Mouse (Mus musculus) brain, embryonic 18.5 days (tissue): ENCODE measurements at regions not wholly inside any gene's neighbourhood (a gene's known extent, or its start where the extent isn't known, plus 50 kb on each side); places are given as distances from the start of the nearest gene placed in this dataset.

Source experiments
- DNase-seq: peaks from one replicate; pipeline ENCODE4 v3.0.0-alpha.2; 2012; ENCODE audit warnings: low read depth, low spot score

- no peak for DNase-seq
Measured at GRCm38 (mm10) chr3:131056893-131057660, 53.2 kb upstream of the Lef1 start.

- no peak for DNase-seq
Measured at GRCm38 (mm10) chr3:131054241-131054972, 55.9 kb upstream of the Lef1 start.

- no peak for DNase-seq
Measured at GRCm38 (mm10) chr3:131047716-131048115, 62.6 kb upstream of the Lef1 start.

- DNase-seq: no peak
Measured at GRCm38 (mm10) chr3:131046412-131046811, 63.9 kb upstream of the Lef1 start.

GRCm38 (mm10) chr3:131040214-131040825, 70.0 kb upstream of the Lef1 start:
- DNase-seq: no peak

GRCm38 (mm10) chr3:131037095-131037494, 73.2 kb upstream of the Lef1 start:
- DNase-seq: no peak

- DNase-seq: no peak
Measured at GRCm38 (mm10) chr3:131034774-131035173, 75.5 kb upstream of the Lef1 start.

GRCm38 (mm10) chr3:131026336-131026735, 83.9 kb upstream of the Lef1 start:
- DNase-seq: no peak

- DNase-seq: no peak
Measured at GRCm38 (mm10) chr3:131019163-131019956, 90.9 kb upstream of the Lef1 start.

GRCm38 (mm10) chr3:131017899-131018298, 92.4 kb upstream of the Lef1 start:
- DNase-seq: no peak

GRCm38 (mm10) chr3:131016104-131016503, 94.2 kb upstream of the Lef1 start:
- DNase-seq: no peak

GRCm38 (mm10) chr3:131014092-131014716, 96.1 kb upstream of the Lef1 start:
- DNase-seq: no peak

GRCm38 (mm10) chr3:131000701-131001100, 109.6 kb upstream of the Lef1 start:
- DNase-seq: no peak

- no peak for DNase-seq
Measured at GRCm38 (mm10) chr3:131000252-131000651, 110.0 kb upstream of the Lef1 start.

GRCm38 (mm10) chr3:130999818-131000217, 110.5 kb upstream of the Lef1 start:
- no peak for DNase-seq

- no peak for DNase-seq
Measured at GRCm38 (mm10) chr3:130998433-130998832, 111.8 kb upstream of the Lef1 start.

GRCm38 (mm10) chr3:130996786-130997185, 113.5 kb upstream of the Lef1 start:
- no peak for DNase-seq

- DNase-seq: no peak
Measured at GRCm38 (mm10) chr3:130991971-130992370, 118.3 kb upstream of the Lef1 start.

- DNase-seq: no peak
Measured at GRCm38 (mm10) chr3:130986708-130987107, 123.6 kb upstream of the Lef1 start.

- no peak for DNase-seq
Measured at GRCm38 (mm10) chr3:130986101-130986500, 124.2 kb upstream of the Lef1 start.

GRCm38 (mm10) chr3:130981566-130981965, 128.7 kb upstream of the Lef1 start:
- no peak for DNase-seq
